Mouse (Mus musculus): Measurements from ENCODE around the gene Coq9.

The Coq9 gene

GRCm38 (mm10) chr8:94837662-94838574 is at the start of gene Coq9, which contains the start of gene Ciapin1:
Coq9 (plus strand) TSS chr8:94838321.
Ciapin1 (minus strand) TSS chr8:94838358.
- in situ Hi-C loops (cut with MboI, MseI) = no loop called here

GRCm38 (mm10) chr8:94789256-94789955 is 48.7 kb upstream of the Coq9 start:
- in situ Hi-C loops (cut with MboI, MseI) = no loop called here

GRCm38 (mm10) chr8:94794368-94794767 is 43.8 kb upstream of the Coq9 start:
- in situ Hi-C loops (cut with MboI, MseI) = no loop called here

GRCm38 (mm10) chr8:94794782-94795181 is 43.3 kb upstream of the Coq9 start:
- in situ Hi-C loops (cut with MboI, MseI) = no loop called here

- in situ Hi-C loops (cut with MboI, MseI) = loop anchor here (5.0 to 25.0 kb wide), 3 partner anchors 96 to 1487 kb away; no protein-coding TSS in a partner anchor
Measured at GRCm38 (mm10) chr8:94800278-94800968, 37.7 kb upstream of the Coq9 start.

GRCm38 (mm10) chr8:94801293-94802095 is 36.6 kb upstream of the Coq9 start:
- in situ Hi-C loops (cut with MboI, MseI) = loop anchor here (5.0 to 25.0 kb wide), 3 partner anchors 97 to 1486 kb away; no protein-coding TSS in a partner anchor

GRCm38 (mm10) chr8:94802375-94802774 is 35.7 kb upstream of the Coq9 start:
- in situ Hi-C loops (cut with MboI, MseI) = loop anchor here (5.0 to 25.0 kb wide), 3 partner anchors 98 to 1485 kb away; no protein-coding TSS in a partner anchor

- in situ Hi-C loops (cut with MboI, MseI) = loop anchor here (5.0 to 25.0 kb wide), 3 partner anchors 99 to 1484 kb away; no protein-coding TSS in a partner anchor
Measured at GRCm38 (mm10) chr8:94803551-94803950, 34.6 kb upstream of the Coq9 start.

- in situ Hi-C loops (cut with MboI, MseI) = loop anchor here (5.0 to 25.0 kb wide), 3 partner anchors 100 to 1483 kb away; no protein-coding TSS in a partner anchor
Measured at GRCm38 (mm10) chr8:94804546-94805340, 33.4 kb upstream of the Coq9 start.

GRCm38 (mm10) chr8:94805811-94806210 is 32.3 kb upstream of the Coq9 start:
- in situ Hi-C loops (cut with MboI, MseI) = loop anchor here in 1 of 2 experiments (10.0 to 25.0 kb wide), 2 partner anchors 101 to 1481 kb away; no protein-coding TSS in a partner anchor

GRCm38 (mm10) chr8:94807506-94807905 is 30.6 kb upstream of the Coq9 start:
- in situ Hi-C loops (cut with MboI, MseI) = loop anchor here in 1 of 2 experiments (10.0 to 25.0 kb wide), 2 partner anchors 103 to 1480 kb away; no protein-coding TSS in a partner anchor

- in situ Hi-C loops (cut with MboI, MseI) = loop anchor here in 1 of 2 experiments (10.0 to 25.0 kb wide), 2 partner anchors 104 to 1479 kb away; no protein-coding TSS in a partner anchor
Measured at GRCm38 (mm10) chr8:94808372-94808771, 29.7 kb upstream of the Coq9 start.

GRCm38 (mm10) chr8:94810153-94810552 is 28.0 kb upstream of the Coq9 start, which contains the start of gene Ccl17:
Ccl17 (plus strand) TSS chr8:94810453.
- in situ Hi-C loops (cut with MboI, MseI) = loop anchor here in 1 of 2 experiments (25.0 kb wide), 1 partner anchor 1477 kb away; no protein-coding TSS in a partner anchor

GRCm38 (mm10) chr8:94810855-94811254 is 27.3 kb upstream of the Coq9 start:
- in situ Hi-C loops (cut with MboI, MseI) = loop anchor here in 1 of 2 experiments (25.0 kb wide), 1 partner anchor 1476 kb away; no protein-coding TSS in a partner anchor

GRCm38 (mm10) chr8:94811654-94812053 is 26.5 kb upstream of the Coq9 start:
- in situ Hi-C loops (cut with MboI, MseI) = loop anchor here in 1 of 2 experiments (25.0 kb wide), 1 partner anchor 1476 kb away; no protein-coding TSS in a partner anchor

GRCm38 (mm10) chr8:94812645-94813098 is 25.4 kb upstream of the Coq9 start:
- in situ Hi-C loops (cut with MboI, MseI) = loop anchor here in 1 of 2 experiments (25.0 kb wide), 1 partner anchor 1475 kb away; no protein-coding TSS in a partner anchor

GRCm38 (mm10) chr8:94814556-94814955 is 23.6 kb upstream of the Coq9 start:
- in situ Hi-C loops (cut with MboI, MseI) = loop anchor here in 1 of 2 experiments (25.0 kb wide), 1 partner anchor 1473 kb away; no protein-coding TSS in a partner anchor

GRCm38 (mm10) chr8:94817933-94818332 is 20.2 kb upstream of the Coq9 start:
- in situ Hi-C loops (cut with MboI, MseI) = loop anchor here (5.0 to 25.0 kb wide), 2 partner anchors 64 to 1469 kb away; no protein-coding TSS in a partner anchor
